ENCODE assay signal across 17 mouse cellular contexts in genomic region chr4:134867213-134867612, GRCm38 (mm10). TPM values are rescaled to one million over a fixed set of nuclear protein-coding genes. Genes with fewer than 3 reads are reported as not detected.
DNase-seq lines count a peak whose midpoint lies in the region; ATAC-seq and TF ChIP-seq lines count a peak whose summit lies in the region.
"Had no signal": no experiment of that assay in that cellular context is flagged by ENCODE, and none has a peak within 500 bp of the region (broad histone marks: within the 10 kb centered on the region; RNA-seq: fewer than 3 reads in every experiment).

No protein-coding gene starts in this region.

- ATAC-seq in heart, embryonic 11.5 days (replicated peaks; ENCODE audit: insufficient number of reproducible peaks, low FRiP score, low TSS enrichment), result no peak
- ATAC-seq in liver, embryonic 14.5 days (ENCODE audit: insufficient read depth), result no peak
- ATAC-seq: forebrain, embryonic 16.5 days; inflammation-experienced regulatory T-cells, adult 6 months had no signal

- no peak overlapping the region for H3K9ac ChIP-seq in heart, embryonic 11.5 days (ENCODE audit: low read depth, low read length)
- H3K9ac ChIP-seq in liver, embryonic 14.5 days (replicated peaks), result peak overlapping the region; percentile 97
- H3K9ac ChIP-seq: hindbrain, embryonic 15.5 days had no signal

- no peaks in the 10 kb centered on the region for H3K36me3 ChIP-seq in heart, embryonic 11.5 days (ENCODE audit: control insufficient read depth, insufficient read depth, low read length)
- H3K36me3 ChIP-seq in liver, embryonic 14.5 days (replicated peaks; ENCODE audit: control insufficient read depth, insufficient read depth, low read depth), result peaks cover 49% of the 10 kb centered on the region
- H3K36me3 ChIP-seq: embryonic facial prominence, embryonic 10.5 days; hindbrain, embryonic 15.5 days had no signal

- H3K9me3 ChIP-seq in heart, embryonic 11.5 days (replicated peaks; ENCODE audit: control insufficient read depth, low read length), result no peaks in the 10 kb centered on the region
- H3K9me3 ChIP-seq in liver, embryonic 14.5 days (ENCODE audit: control insufficient read depth, low read length), result no peaks in the 10 kb centered on the region
- H3K9me3 ChIP-seq: embryonic facial prominence, embryonic 10.5 days; hindbrain, embryonic 15.5 days had no signal

- no peak for TF ChIP-seq EP300 in liver, embryonic 14.5 days (IDR thresholded peaks at IDR 0.05; ENCODE audit: low read depth)

- H3K27ac ChIP-seq in heart, embryonic 11.5 days (ENCODE audit: low read depth, low read length), result no peak overlapping the region
- peak overlapping the region; percentile 99 for H3K27ac ChIP-seq in liver, embryonic 14.5 days
- H3K27ac ChIP-seq: embryonic facial prominence, embryonic 10.5 days; hindbrain, embryonic 15.5 days had no signal

- DNase-seq in heart, adult 11 months, result no peak
- peak; percentile 51 to 69 for DNase-seq in spleen, postnatal 4 days (ENCODE audit: low spot score in 2 of 2)
- DNase-seq in spleen, adult 12 weeks (ENCODE audit: low spot score), result no peak
- no peak for DNase-seq in liver, embryonic 14.5 days (ENCODE audit: low read depth in 3 of 3, low spot score in 3 of 3)
- DNase-seq in thymus, postnatal 25 days, result no peak
- DNase-seq in frontal cortex, postnatal 10 days (ENCODE audit: low spot score in 2 of 2), result no peak
- no peak for DNase-seq in adrenal gland, postnatal 4 days (ENCODE audit: low spot score in 2 of 2)
- DNase-seq: adrenal gland, postnatal 10 days; cerebellum, adult 2 months; cerebellum, postnatal 10 days; gastrocnemius, postnatal 14 days had no signal

- H3K4me3 ChIP-seq in heart, embryonic 11.5 days (ENCODE audit: low read depth, low read length), result no peak overlapping the region
- peak overlapping the region; percentile 62 to 95 for H3K4me3 ChIP-seq in liver, embryonic 14.5 days (ENCODE audit: insufficient read depth in 1 of 2, low read depth in 2 of 2, low read length in 2 of 2)
- H3K4me3 ChIP-seq: embryonic facial prominence, embryonic 10.5 days; hindbrain, embryonic 15.5 days had no signal

- no peak for TF ChIP-seq CTCF in liver, embryonic 14.5 days (IDR thresholded peaks at IDR 0.05; ENCODE audit: low read depth)

- WGBS in heart, embryonic 11.5 days (ENCODE audit: insufficient replicate concordance), result 91% methylated on average over 8 of the region's 8 CpGs
- WGBS in liver, embryonic 14.5 days (ENCODE audit: insufficient replicate concordance), result 82% methylated on average over 8 of the region's 8 CpGs

- H3K4me2 ChIP-seq in heart, embryonic 11.5 days, result peak overlapping the region; percentile 33
- H3K4me2 ChIP-seq in liver, embryonic 14.5 days (ENCODE audit: low read depth), result peak overlapping the region; percentile 97
- H3K4me2 ChIP-seq: hindbrain, embryonic 15.5 days had no signal

- H3K27me3 ChIP-seq in heart, embryonic 11.5 days (ENCODE audit: control insufficient read depth, insufficient read depth, low read length), result peaks cover 12% of the 10 kb centered on the region
- no peaks in the 10 kb centered on the region for H3K27me3 ChIP-seq in liver, embryonic 14.5 days (ENCODE audit: control insufficient read depth, insufficient read depth, low read length)

- peaks cover 18% of the 10 kb centered on the region for H3K4me1 ChIP-seq in heart, embryonic 11.5 days (ENCODE audit: control insufficient read depth, insufficient read depth, low read length)
- H3K4me1 ChIP-seq in liver, embryonic 14.5 days (replicated peaks; ENCODE audit: control insufficient read depth in 2 of 2, insufficient read depth in 2 of 2, low read length in 1 of 2), result peaks cover 48 to 55% of the 10 kb centered on the region in 2 experiments
- H3K4me1 ChIP-seq: hindbrain, embryonic 15.5 days had no signal

RNA-seq across cellular contexts. Expression of gene Rhd, which starts 2.9 kb away (rescaled TPM):
- polyA plus RNA-seq in heart, embryonic 11.5 days (2014; fragmentation: Nextera tagmentation; extraction: Ambion mirVana), result 54.0 and 68.6 TPM in 2 replicates
- polyA plus RNA-seq in liver, embryonic 14.5 days (2012; rRNA removed), result 260 and 298 TPM in 2 replicates
- polyA plus RNA-seq in liver, embryonic 14.5 days (2014; fragmentation: Nextera tagmentation; extraction: Ambion mirVana), result 576 and 578 TPM in 2 replicates
- total RNA-seq in adrenal gland, postnatal 4 days (2021), result 10 to 100 TPM in 1 of 2 experiments, 1 to 10 TPM in 1; 6.5 to 12.0 TPM
- total RNA-seq: gastrocnemius, adult 18-20 months had no signal

RNA-seq across cellular contexts. Expression of gene Maco1, which starts 14.1 kb away (rescaled TPM):
- 20.7 and 22.6 TPM in 2 replicates for polyA plus RNA-seq in heart, embryonic 11.5 days (2014; fragmentation: Nextera tagmentation; extraction: Ambion mirVana)
- 5.7 and 9.3 TPM in 2 replicates for polyA plus RNA-seq in liver, embryonic 14.5 days (2012; rRNA removed)
- polyA plus RNA-seq in liver, embryonic 14.5 days (2014; fragmentation: Nextera tagmentation; extraction: Ambion mirVana), result 11.7 and 13.0 TPM in 2 replicates
- 10 to 100 TPM; 37.8 to 42.8 TPM for total RNA-seq in adrenal gland, postnatal 4 days (2021)

RNA-seq across cellular contexts. Expression of gene Tmem50a, which starts 47.6 kb away (rescaled TPM):
- polyA plus RNA-seq in heart, embryonic 11.5 days (2014; fragmentation: Nextera tagmentation; extraction: Ambion mirVana), result 149 and 150 TPM in 2 replicates
- polyA plus RNA-seq in liver, embryonic 14.5 days (2012; rRNA removed), result 44.2 and 50.8 TPM in 2 replicates
- 59.5 and 65.1 TPM in 2 replicates for polyA plus RNA-seq in liver, embryonic 14.5 days (2014; fragmentation: Nextera tagmentation; extraction: Ambion mirVana)
- total RNA-seq in adrenal gland, postnatal 4 days (2021), result 100 to 1,000 TPM; 214 to 225 TPM

RNA-seq across cellular contexts. Expression of gene Rsrp1, which starts 56.2 kb away (rescaled TPM):
- polyA plus RNA-seq in heart, embryonic 11.5 days (2014; fragmentation: Nextera tagmentation; extraction: Ambion mirVana), result 331 and 353 TPM in 2 replicates
- polyA plus RNA-seq in liver, embryonic 14.5 days (2012; rRNA removed), result 228 and 239 TPM in 2 replicates
- polyA plus RNA-seq in liver, embryonic 14.5 days (2014; fragmentation: Nextera tagmentation; extraction: Ambion mirVana), result 151 and 161 TPM in 2 replicates
- total RNA-seq in adrenal gland, postnatal 4 days (2021), result 100 to 1,000 TPM; 365 to 381 TPM

Comparison
In these comparisons a context has a peak if more than half of its experiments do, and no peak if none do; other contexts are left out.
1. DNase-seq: peak in spleen, postnatal 4 days (2 of 2); none in heart, adult 11 months (single experiment), spleen, adult 12 weeks (single experiment), liver, embryonic 14.5 days (0 of 3), thymus, postnatal 25 days (single experiment), frontal cortex, postnatal 10 days (0 of 2) and adrenal gland, postnatal 4 days (0 of 2).